Mouse (Mus musculus) bone marrow macrophage, adult 2 months (primary cell): ENCODE results near the gene Grifin. TPM values are rescaled to one million over a fixed set of nuclear protein-coding genes. Genes with fewer than 3 reads are reported as not detected.

Source experiments
- H3K27ac ChIP-seq: 2 replicates; pipeline ENCODE4 v1.5.1; 2012; ENCODE audit warnings: low read depth, low read length; ENCODE audit not compliant: insufficient read depth
- H3K4me1 ChIP-seq: 2 replicates; pipeline ENCODE4 v1.6.1; 2012; ENCODE audit warnings: low read length; ENCODE audit not compliant: control insufficient read depth, insufficient read depth
- H3K4me3 ChIP-seq: 2 replicates; pipeline ENCODE4 v1.5.1; 2012; ENCODE audit warnings: mild to moderate bottlenecking, low read length, moderate library complexity; ENCODE audit not compliant: insufficient read depth
- CTCF ChIP-seq: IDR thresholded peaks from 2 replicates; pipeline ENCODE4 v1.5.1; 2012; ENCODE audit warnings: low read depth, mild to moderate bottlenecking, low read length, moderate library complexity
- POLR2A ChIP-seq: IDR thresholded peaks from 2 replicates; pipeline ENCODE4 v1.6.1; 2012; ENCODE audit warnings: mild to moderate bottlenecking, low read depth, low read length, borderline replicate concordance
- polyA plus RNA-seq: library from polyadenylated mRNA; stranded (reverse); fragments of >200 nt; gene quantifications from 2 replicates; pipeline ENCODE4 v1.2.4, GENCODE M21; 2012; ENCODE audit not compliant: missing spikeins, insufficient read depth, insufficient read length

Grifin gene
- polyA plus RNA-seq, 1 experiment = not detected

GRCm38 (mm10) chr5:140571201-140571600 lies 6.3 kb upstream of the Grifin start:
- Histone ChIP-seq H3K4me1 (no peaks in the 10 kb centered on the region), H3K27ac (no peak overlapping the region), H3K4me3 (no peak overlapping the region)
- TF ChIP-seq POLR2A (no peak), CTCF (no peak)

GRCm38 (mm10) chr5:140570223-140570870 lies 5.5 kb upstream of the Grifin start:
- no peak for TF ChIP-seq POLR2A
- TF ChIP-seq CTCF = no peak
- Histone ChIP-seq H3K4me3 (no peak overlapping the region), H3K27ac (no peak overlapping the region), H3K4me1 (no peaks in the 10 kb centered on the region)

DNA sequence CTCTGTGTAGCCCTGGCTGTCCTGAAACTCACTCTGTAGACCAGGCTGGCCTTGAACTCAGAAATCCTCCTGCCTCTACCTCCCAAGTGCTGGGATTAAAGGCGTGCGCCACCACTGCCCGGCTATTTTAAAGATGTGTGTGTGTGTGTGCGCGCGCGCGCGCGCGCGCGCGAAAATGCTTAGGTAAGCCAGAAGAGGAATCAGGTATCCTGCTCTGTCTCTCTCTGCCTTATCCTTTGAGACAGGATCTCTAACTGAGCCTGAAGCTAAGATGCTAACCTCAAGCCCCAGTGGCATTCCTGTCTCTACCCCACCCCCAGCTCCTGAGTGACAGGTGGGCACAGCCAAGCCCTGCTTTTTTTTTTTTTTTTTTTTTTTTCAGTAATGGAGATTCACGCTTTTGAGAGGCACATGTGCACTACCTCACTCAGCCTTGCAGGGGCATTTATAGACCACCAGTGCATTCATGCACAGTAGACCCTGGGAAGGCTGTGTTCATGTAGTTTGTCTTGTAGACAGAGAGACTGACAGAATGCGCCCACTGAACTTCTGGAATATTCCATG lies 4.2 kb upstream of the Grifin start:
- H3K4me1 ChIP-seq = no peaks in the 10 kb centered on the region
- H3K4me3 ChIP-seq = no peak overlapping the region
- TF ChIP-seq POLR2A (no peak), CTCF (no peak)
- H3K27ac ChIP-seq = no peak overlapping the region

DNA sequence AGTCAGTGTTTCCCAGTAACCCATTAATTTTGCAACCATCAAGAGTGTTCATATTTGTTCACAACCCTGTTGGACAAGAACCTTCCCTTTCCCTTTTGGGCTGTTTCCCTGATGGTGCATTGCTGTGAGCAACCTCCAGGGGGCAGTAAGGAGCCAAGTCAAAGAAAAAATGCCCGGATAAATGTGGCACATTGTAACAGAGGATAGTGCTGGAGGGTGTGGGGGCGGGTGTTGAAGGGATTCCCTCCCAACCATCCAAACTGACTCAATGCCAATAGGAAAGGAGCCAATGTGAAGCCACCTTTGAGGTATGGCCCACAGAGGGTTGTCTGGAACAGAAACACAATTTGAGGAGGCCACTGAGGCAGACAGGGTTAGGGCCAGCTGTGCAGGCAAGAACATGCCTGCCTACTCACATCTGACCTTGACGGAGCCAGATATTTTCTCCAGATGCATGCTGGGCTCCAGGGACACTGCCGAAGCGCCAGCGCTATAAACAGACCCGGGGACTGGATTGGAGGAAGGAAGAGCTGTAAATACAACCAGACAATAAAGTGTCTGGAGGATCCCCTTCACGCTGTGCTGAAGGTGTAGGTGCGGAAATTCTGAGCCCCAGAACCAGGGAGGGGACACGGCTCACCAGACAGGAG lies 3.6 kb upstream of the Grifin start:
- Histone ChIP-seq H3K4me3 (no peak overlapping the region), H3K27ac (no peak overlapping the region), H3K4me1 (no peaks in the 10 kb centered on the region)
- TF ChIP-seq POLR2A (no peak), CTCF (peak; percentile 76)

- Histone ChIP-seq H3K4me3 (no peak overlapping the region), H3K27ac (no peak overlapping the region), H3K4me1 (no peaks in the 10 kb centered on the region)
- TF ChIP-seq POLR2A = no peak
- TF ChIP-seq CTCF = no peak
Measured at GRCm38 (mm10) chr5:140567751-140568150, 2.9 kb upstream of the Grifin start.

GRCm38 (mm10) chr5:140567321-140567720 lies 2.5 kb upstream of the Grifin start:
- H3K4me1 ChIP-seq = no peaks in the 10 kb centered on the region
- no peak overlapping the region for H3K4me3 ChIP-seq
- TF ChIP-seq POLR2A (no peak), CTCF (no peak)
- no peak overlapping the region for H3K27ac ChIP-seq

DNA sequence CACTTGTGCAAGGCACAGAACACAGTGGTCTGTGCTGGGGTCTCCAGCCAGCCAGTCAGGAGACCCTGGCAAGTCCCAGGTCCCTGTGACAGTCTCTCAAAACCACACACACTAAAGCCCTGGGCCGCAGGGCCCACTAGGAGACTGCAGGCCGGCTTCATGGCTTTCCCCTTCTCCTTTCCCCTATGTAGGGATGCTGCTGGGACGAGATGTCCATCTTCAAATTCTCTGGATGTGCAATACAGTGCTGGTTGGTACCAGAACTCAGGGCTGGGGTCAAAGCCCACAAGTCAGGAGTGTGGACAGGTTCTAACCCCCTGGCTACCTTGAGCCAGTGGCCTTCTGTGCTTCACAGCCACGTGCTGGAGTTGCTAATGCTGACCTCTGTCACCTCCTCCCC lies 1.4 kb upstream of the Grifin start:
- H3K4me3 ChIP-seq = no peak overlapping the region
- H3K27ac ChIP-seq = no peak overlapping the region
- TF ChIP-seq POLR2A = no peak
- TF ChIP-seq CTCF = no peak
- no peaks in the 10 kb centered on the region for H3K4me1 ChIP-seq

GRCm38 (mm10) chr5:140565856-140566255 lies 985 bp upstream of the Grifin start:
- TF ChIP-seq CTCF (peak; percentile 8; the same call in 1 of the 2 replicates), POLR2A (no peak)
- no peak overlapping the region for H3K4me3 ChIP-seq
- H3K27ac ChIP-seq = no peak overlapping the region
- H3K4me1 ChIP-seq = no peaks in the 10 kb centered on the region

DNA sequence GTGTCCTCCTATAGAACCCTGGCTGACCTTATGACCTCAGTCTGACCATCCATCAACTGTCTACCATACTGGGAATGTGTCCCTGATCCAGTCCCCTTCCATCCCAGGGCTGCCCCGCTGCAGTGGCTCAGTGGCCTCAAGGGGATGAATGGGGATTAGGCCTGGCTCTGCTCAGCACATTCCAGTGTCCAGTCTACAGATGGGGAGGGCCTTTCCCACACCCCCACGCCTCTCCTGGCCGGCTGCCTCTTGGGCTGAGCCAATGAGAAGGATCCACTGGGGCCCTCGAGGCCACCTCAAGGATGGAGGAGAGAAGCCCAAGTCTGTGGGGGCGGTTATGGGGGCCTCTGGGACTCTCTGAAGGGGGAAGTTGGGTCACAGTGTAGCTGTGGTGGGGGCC lies 580 bp upstream of the Grifin start:
- no peak for TF ChIP-seq POLR2A
- no peak for TF ChIP-seq CTCF
- Histone ChIP-seq H3K4me1 (no peaks in the 10 kb centered on the region), H3K4me3 (no peak overlapping the region), H3K27ac (no peak overlapping the region)

DNA sequence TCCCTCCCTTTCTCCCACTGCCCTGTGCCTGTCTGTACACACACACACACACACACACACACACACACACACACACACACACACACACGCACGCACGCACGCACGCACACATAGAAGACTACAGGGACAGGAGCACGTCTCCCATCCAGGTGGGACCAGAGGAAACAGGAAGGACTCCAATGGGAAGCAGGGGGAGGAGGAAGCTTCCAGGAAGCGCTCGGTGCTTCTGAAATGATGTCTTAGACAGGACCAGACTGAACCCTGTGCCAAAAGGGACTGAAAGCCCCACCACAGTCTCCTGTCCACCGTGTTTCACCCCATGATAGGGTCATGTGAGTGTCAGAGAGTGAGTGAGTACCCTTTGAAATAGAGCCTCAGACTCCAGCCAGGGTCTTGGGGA lies 2.3 kb downstream of the Grifin start:
- Histone ChIP-seq H3K4me3 (no peak overlapping the region), H3K27ac (no peak overlapping the region), H3K4me1 (no peaks in the 10 kb centered on the region)
- TF ChIP-seq POLR2A (no peak), CTCF (no peak)
